Mouse (Mus musculus) heart, postnatal 36 days (tissue): ENCODE measurements around the gene Rsu1. TPM values are rescaled to one million over a fixed set of nuclear protein-coding genes. Genes with fewer than 3 reads are reported as not detected.
"Not testable (repeated sequence)": the region's sequence is repeated elsewhere in the genome, so short reads cannot be mapped to it uniquely, and the experiment has no call there.

ENCODE experiments used
- DNase-seq, 2 experiments: peaks; one replicate each; pipeline ENCODE4 v3.0.0; 2021 to 2022
- intact Hi-C: fragments of 180-260 bp; cut with DNase I; formaldehyde crosslinking; loops from one replicate; pipeline ENCODE4 v1.15.1; 2025
- total RNA-seq, 2 experiments: library from RNA; stranded (reverse); gene quantifications; 2 replicates each; pipeline ENCODE4 v1.2.3; 2021

The Rsu1 gene
- total RNA-seq, 2 experiments from 2014 or later = 52.3 to 56.0 TPM

DNA sequence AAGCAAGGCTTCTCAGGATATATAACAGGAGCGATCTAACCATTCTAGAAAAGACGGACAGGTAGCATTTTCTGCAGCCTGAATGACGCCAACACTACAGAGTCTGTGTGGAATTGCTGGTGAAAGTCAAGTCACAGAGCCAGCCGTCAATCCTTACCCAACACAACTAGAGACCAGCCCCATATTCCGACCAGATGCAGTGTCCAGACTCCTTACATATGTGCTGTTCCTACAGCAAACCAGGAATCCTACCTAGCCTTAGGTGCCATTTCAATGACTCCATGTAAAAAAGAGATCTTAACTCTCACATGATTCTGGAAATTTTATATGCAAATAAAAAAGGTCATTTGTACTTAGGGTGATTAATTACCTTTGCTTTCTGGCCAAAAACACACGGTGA is 38.9 kb downstream of the Rsu1 start:
- intact Hi-C loops = loop anchor here (10.0 kb wide), 1 partner anchor 308 kb away; the partner anchor contains the start of gene Pter
- DNase-seq = no peak

GRCm38 (mm10) chr2:13229686-13230085 is 41.5 kb downstream of the Rsu1 start:
- intact Hi-C loops = loop anchor here (10.0 kb wide), 1 partner anchor 305 kb away; the partner anchor contains the start of gene Pter
- no peak for DNase-seq

GRCm38 (mm10) chr2:13226031-13226430 is 45.2 kb downstream of the Rsu1 start:
- no peak for DNase-seq
- intact Hi-C loops = no loop called here

GRCm38 (mm10) chr2:13224546-13224945 is 46.7 kb downstream of the Rsu1 start:
- intact Hi-C loops = no loop called here
- DNase-seq = no peak

- no peak for DNase-seq
- intact Hi-C loops = no loop called here
These were observed 47.8 kb downstream of the Rsu1 start for GRCm38 (mm10) chr2:13223451-13223850.

- DNase-seq = no peak
- intact Hi-C loops = no loop called here
These were observed 51.1 kb downstream of the Rsu1 start for GRCm38 (mm10) chr2:13220141-13220540.

DNA sequence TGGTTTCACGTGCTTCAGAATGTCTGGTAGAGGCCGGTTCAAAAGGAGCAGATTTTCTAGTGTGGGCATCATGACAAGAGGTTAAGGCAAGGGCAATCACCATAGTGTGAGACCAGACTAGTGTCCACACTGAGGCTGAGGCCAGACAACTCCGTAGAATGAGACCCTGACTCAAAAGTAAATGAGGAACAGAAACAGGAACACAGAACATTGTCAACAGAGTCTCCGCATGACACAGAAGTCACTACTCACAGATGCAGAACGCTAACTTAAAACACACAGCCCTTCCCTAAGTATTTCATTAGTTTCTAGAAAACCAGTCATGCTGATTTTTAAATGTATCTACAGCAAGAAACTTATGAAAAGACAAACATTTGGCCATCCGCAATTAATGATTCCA is 53.1 kb downstream of the Rsu1 start:
- DNase-seq = no peak
- intact Hi-C loops = no loop called here

GRCm38 (mm10) chr2:13206825-13207224 is 64.4 kb downstream of the Rsu1 start:
- no peak for DNase-seq
- intact Hi-C loops = no loop called here

DNA sequence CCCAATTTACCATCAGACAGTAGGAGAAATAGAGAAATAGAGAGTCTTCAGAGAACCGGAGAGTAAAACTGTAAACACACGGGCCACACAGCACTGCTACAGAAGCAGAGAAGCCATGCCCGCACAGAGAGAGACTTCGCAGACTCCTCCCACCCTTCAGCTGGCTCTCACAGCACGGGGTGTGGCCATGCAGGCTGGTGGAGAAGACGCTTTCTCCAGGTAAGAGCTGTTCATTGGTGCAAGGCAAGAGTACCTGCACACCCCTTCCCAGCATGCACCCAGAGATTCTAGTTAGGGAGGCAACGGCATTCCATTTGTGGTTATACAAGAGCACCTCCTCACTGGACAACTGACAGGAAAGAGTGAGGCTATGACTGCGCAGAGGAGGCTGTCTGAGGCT is 64.8 kb downstream of the Rsu1 start:
- intact Hi-C loops = no loop called here
- no peak for DNase-seq

- intact Hi-C loops = no loop called here
These were observed 68.3 kb downstream of the Rsu1 start for GRCm38 (mm10) chr2:13202805-13203475.

DNA sequence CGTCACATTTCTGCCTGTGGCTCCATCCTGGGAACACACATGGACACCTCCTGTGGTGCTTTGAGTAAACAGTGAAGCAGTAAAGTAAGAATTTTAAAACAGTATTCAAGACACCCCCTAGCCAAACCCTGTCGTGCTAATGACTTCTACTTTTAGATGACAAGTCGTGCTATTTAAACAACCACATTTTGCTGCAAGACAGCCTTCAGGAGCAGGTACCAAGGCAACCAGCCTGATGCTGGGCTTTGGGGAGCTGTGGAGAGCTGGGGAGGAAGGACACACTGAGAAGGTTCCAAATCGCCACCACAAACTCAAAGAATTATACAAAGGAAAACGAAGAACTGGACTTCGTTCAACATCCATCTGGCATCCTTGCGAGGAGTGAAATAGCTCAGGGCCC is 71.5 kb downstream of the Rsu1 start:
- intact Hi-C loops = no loop called here
- no peak for DNase-seq

More at GRCm38 (mm10) chr2:13202805-13203475, 68.3 kb downstream of the Rsu1 start:
- no peak for DNase-seq

- intact Hi-C loops = no loop called here
- no peak for DNase-seq
These were observed 72.2 kb downstream of the Rsu1 start for GRCm38 (mm10) chr2:13199033-13199432.

DNA sequence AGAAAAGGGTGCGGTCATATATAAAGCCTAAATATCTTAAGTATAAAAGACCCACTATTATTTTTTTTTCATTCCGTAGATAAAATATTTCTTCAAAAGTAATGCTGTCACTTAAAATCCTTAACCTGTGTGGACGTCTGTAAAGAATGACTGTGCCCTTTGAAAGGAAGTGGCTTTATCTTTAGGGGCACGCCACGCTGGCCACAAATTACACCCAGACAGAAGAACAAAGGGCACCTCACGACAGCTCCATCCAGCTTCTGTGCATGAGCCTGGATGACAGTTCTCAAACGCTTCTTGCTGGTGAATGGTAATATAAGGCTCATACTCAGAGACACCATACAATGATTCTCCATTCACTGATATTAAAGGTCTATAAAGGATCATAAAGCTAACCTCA is 75.7 kb downstream of the Rsu1 start:
- DNase-seq = no peak
- intact Hi-C loops = no loop called here

DNA sequence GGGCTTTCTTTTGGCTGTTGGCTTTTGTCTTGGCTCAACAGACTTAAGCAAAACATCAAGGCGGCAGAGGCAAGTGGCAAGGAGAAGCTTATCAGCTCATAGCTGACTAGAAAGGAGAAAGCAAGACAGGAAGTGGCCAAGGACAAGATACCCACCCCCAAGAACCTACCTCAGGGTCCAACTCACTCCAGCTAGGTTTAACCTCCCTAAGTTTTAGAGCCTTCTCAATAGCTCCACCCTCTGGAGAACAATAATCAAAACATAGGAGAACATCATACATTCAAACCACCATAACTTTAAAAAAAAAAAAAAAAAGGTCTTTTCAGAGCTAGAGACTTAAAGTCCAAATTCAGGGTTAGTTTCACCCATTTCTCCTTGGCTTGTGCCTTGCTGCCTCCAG is 79.1 kb downstream of the Rsu1 start:
- intact Hi-C loops = no loop called here
- no peak for DNase-seq

- intact Hi-C loops = no loop called here
- DNase-seq = no peak
These were observed 80.4 kb downstream of the Rsu1 start for GRCm38 (mm10) chr2:13190767-13191166.

GRCm38 (mm10) chr2:13188831-13189495 is 82.3 kb downstream of the Rsu1 start:
- no peak for DNase-seq
- intact Hi-C loops = no loop called here

GRCm38 (mm10) chr2:13183124-13183523 is 88.1 kb downstream of the Rsu1 start:
- intact Hi-C loops = no loop called here
- DNase-seq = no peak

DNA sequence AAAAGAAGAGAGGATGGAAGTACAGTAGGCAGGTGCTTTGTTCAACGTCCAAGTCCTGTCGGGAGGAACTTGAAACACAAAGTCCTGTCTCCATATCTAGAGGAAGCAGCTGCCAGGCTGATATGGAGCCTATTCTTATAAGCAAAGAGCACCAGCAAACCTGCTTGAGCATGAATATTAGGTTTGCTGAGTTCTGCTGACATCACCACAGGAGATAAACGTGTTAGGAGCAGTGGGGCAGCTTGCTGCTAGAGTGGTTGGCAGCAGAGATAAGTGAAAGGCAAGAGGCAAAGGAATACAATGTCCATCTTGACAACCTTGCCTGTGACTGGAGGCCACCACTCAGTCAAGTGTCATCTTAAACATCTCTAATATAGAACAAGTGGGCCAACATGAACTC is 89.3 kb downstream of the Rsu1 start:
- DNase-seq, intact Hi-C loops: not testable (repeated sequence)

GRCm38 (mm10) chr2:13177698-13178395 is 93.4 kb downstream of the Rsu1 start:
- intact Hi-C loops = no loop called here
- DNase-seq = no peak

DNA sequence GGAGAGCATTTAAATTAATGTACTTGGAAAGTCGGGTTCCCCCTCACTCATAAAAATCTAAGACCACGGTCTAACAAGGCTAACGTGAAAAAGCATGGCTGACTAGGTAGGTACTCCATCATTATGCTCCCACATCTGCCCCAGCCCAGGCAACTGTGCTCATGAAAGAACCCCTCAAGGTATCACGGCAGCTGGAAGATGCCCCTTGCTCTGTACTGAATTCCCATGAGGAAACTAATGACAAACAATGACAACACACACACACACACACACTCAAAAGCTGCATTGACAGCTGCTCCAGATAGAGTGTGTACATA is 95.0 kb downstream of the Rsu1 start:
- intact Hi-C loops = no loop called here

GRCm38 (mm10) chr2:13175536-13176303 is 95.5 kb downstream of the Rsu1 start:
- intact Hi-C loops = no loop called here
- DNase-seq = no peak

More for the DNA sequence above, 95.0 kb downstream of the Rsu1 start:
- DNase-seq = no peak
